Comparison of ENCODE assay signal across 11 mouse cellular contexts in the genomic region with DNA sequence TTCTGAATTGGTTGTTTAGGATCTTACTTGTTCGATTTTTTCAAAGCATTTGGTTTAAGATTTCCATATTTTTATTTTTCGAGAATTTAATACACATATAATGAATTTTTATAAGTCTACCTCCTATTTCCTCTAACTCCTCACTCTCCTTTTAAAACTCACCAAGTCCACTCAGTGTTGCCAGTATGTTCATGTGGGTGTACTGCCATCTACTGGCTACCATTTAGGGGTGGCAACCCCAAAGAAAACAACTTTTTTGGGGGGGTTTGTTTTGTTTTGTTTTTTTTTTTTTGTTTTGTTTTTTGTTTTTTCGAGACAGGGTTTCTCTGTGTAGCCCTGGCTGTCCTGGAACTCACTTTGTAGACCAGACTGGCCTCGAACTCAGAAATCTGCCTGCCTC. TPM values are rescaled to one million over a fixed set of nuclear protein-coding genes. Genes with fewer than 3 reads are reported as not detected.
DNase-seq lines count a peak whose midpoint lies in the region; ATAC-seq and TF ChIP-seq lines count a peak whose summit lies in the region.
"Had no signal": no experiment of that assay in that cellular context is flagged by ENCODE, and none has a peak within 500 bp of the region (broad histone marks: within the 10 kb centered on the region; RNA-seq: fewer than 3 reads in every experiment).

No protein-coding gene starts in this region.

- no peaks in the 10 kb centered on the region for H3K36me3 ChIP-seq in heart, embryonic 10.5 days
- no peaks in the 10 kb centered on the region for H3K36me3 ChIP-seq in heart, embryonic 11.5 days (ENCODE audit: control insufficient read depth, insufficient read depth, low read length)
- H3K36me3 ChIP-seq in thymus, adult 2 months (ENCODE audit: control insufficient read depth, insufficient read depth, low read length): no peaks in the 10 kb centered on the region
- H3K36me3 ChIP-seq: embryonic facial prominence, embryonic 13.5 days; hindbrain, embryonic 15.5 days; liver, embryonic 15.5 days had no signal

- TF ChIP-seq CTCF in thymus, adult 2 months (IDR thresholded peaks at IDR 0.05; ENCODE audit: borderline replicate concordance, control insufficient read depth, extremely low read depth, insufficient read depth, low read length, poor library complexity): no peak

- H3K9ac ChIP-seq in heart, embryonic 11.5 days (ENCODE audit: low read depth, low read length): no peak overlapping the region
- H3K9ac ChIP-seq: embryonic facial prominence, embryonic 13.5 days; hindbrain, embryonic 15.5 days; liver, embryonic 15.5 days had no signal

- intact Hi-C loops in gastrocnemius, postnatal 36 days (cut with DNase I): loop anchor here (2.0 kb wide), 1 partner anchor 48 kb away; no protein-coding TSS in a partner anchor

- H3K4me2 ChIP-seq in heart, embryonic 11.5 days: no peak overlapping the region
- H3K4me2 ChIP-seq: embryonic facial prominence, embryonic 13.5 days; hindbrain, embryonic 15.5 days; liver, embryonic 15.5 days had no signal

- no peak for ATAC-seq in heart, embryonic 11.5 days (replicated peaks; ENCODE audit: insufficient number of reproducible peaks, low FRiP score, low TSS enrichment)
- peak; percentile 56 to 69; a peak in 3 of 4 replicates for ATAC-seq in hematopoietic stem cell, adult 5-6 weeks (replicated peaks in 1 of 2; ENCODE audit: insufficient read depth in 1 of 2, low FRiP score in 2 of 2, low TSS enrichment in 1 of 2, low read depth in 1 of 2, poor library complexity in 2 of 2, severe bottlenecking in 2 of 2)

- no peaks in the 10 kb centered on the region for H3K9me3 ChIP-seq in heart, embryonic 10.5 days
- no peaks in the 10 kb centered on the region for H3K9me3 ChIP-seq in heart, embryonic 11.5 days (replicated peaks; ENCODE audit: control insufficient read depth, low read length)
- H3K9me3 ChIP-seq: embryonic facial prominence, embryonic 13.5 days; hindbrain, embryonic 15.5 days; liver, embryonic 15.5 days had no signal

- 37% methylated on average over 4 of the region's 4 CpGs for WGBS in heart, embryonic 10.5 days
- 31% methylated on average over 4 of the region's 4 CpGs for whole genome bisulfite sequencing in heart, embryonic 11.5 days (ENCODE audit: insufficient replicate concordance)
- 35% methylated on average over 4 of the region's 4 CpGs for WGBS in thymus, adult 2 months

- H3K27me3 ChIP-seq in heart, embryonic 10.5 days (ENCODE audit: insufficient read depth, poor library complexity, severe bottlenecking): no peaks in the 10 kb centered on the region
- no peaks in the 10 kb centered on the region for H3K27me3 ChIP-seq in heart, embryonic 11.5 days (ENCODE audit: control insufficient read depth, insufficient read depth, low read length)
- H3K27me3 ChIP-seq in thymus, adult 2 months (ENCODE audit: control insufficient read depth, insufficient read depth, low read length): no peaks in the 10 kb centered on the region
- H3K27me3 ChIP-seq: embryonic facial prominence, embryonic 13.5 days; hindbrain, embryonic 15.5 days; liver, embryonic 15.5 days had no signal

- no peak overlapping the region for H3K27ac ChIP-seq in heart, embryonic 10.5 days
- no peak overlapping the region for H3K27ac ChIP-seq in heart, embryonic 11.5 days (ENCODE audit: low read depth, low read length)
- no peak overlapping the region for H3K27ac ChIP-seq in thymus, adult 2 months (ENCODE audit: control insufficient read depth, insufficient read depth, low read length)
- H3K27ac ChIP-seq: embryonic facial prominence, embryonic 13.5 days; hindbrain, embryonic 15.5 days; liver, embryonic 15.5 days had no signal

- H3K4me1 ChIP-seq in heart, embryonic 10.5 days: no peaks in the 10 kb centered on the region
- no peaks in the 10 kb centered on the region for H3K4me1 ChIP-seq in heart, embryonic 11.5 days (ENCODE audit: control insufficient read depth, insufficient read depth, low read length)
- no peaks in the 10 kb centered on the region for H3K4me1 ChIP-seq in thymus, adult 2 months (replicated peaks; ENCODE audit: control insufficient read depth, insufficient read depth, low read length)
- H3K4me1 ChIP-seq: embryonic facial prominence, embryonic 13.5 days; hindbrain, embryonic 15.5 days; liver, embryonic 15.5 days had no signal

- peak; percentile 22 for DNase-seq in heart, embryonic 10.5 days (ENCODE audit: low spot score)
- peak; percentile 25 for DNase-seq in thymus, adult 2 months
- no peak for DNase-seq in thymus, adult 18-20 months
- DNase-seq in gastrocnemius, postnatal 36 days: no peak
- DNase-seq in gastrocnemius, postnatal 4 days (ENCODE audit: low spot score in 2 of 2): no peak
- no peak for DNase-seq in adrenal gland, adult 8-10 months

- TF ChIP-seq POLR2A in thymus, adult 2 months (IDR thresholded peaks at IDR 0.05; ENCODE audit: control insufficient read depth, extremely low read depth, insufficient read depth, low read length, poor library complexity): no peak

- no peak overlapping the region for H3K4me3 ChIP-seq in heart, embryonic 10.5 days
- H3K4me3 ChIP-seq in heart, embryonic 11.5 days (ENCODE audit: low read depth, low read length): no peak overlapping the region
- no peak overlapping the region for H3K4me3 ChIP-seq in thymus, adult 2 months (ENCODE audit: control insufficient read depth, insufficient read depth, low read length)
- H3K4me3 ChIP-seq: embryonic facial prominence, embryonic 13.5 days; hindbrain, embryonic 15.5 days; liver, embryonic 15.5 days had no signal

RNA-seq across cellular contexts. Expression of a gene that starts 8.1 kb away (rescaled TPM):
- 6.1 and 6.6 TPM in 2 replicates for polyA plus RNA-seq in heart, embryonic 10.5 days (2016; fragmentation: Nextera tagmentation; extraction: Ambion mirVana)
- polyA plus RNA-seq in heart, embryonic 11.5 days (2014; fragmentation: Nextera tagmentation; extraction: Ambion mirVana): 7.5 and 9.2 TPM in 2 replicates
- polyA plus RNA-seq in thymus, adult 2 months (2012; rRNA removed): 0.24 and 0.38 TPM in 2 replicates
- 0.75 TPM in 1 of 2 replicates, not detected in the other for total RNA-seq in hematopoietic stem cell, adult 5-6 weeks (2017)
- total RNA-seq in gastrocnemius, postnatal 36 days (2021): not detected
- total RNA-seq in gastrocnemius, postnatal 4 days (2021): not detected
- total RNA-seq in adrenal gland, adult 8-10 months (2022): 1 to 10 TPM; 2.3 to 5.9 (median 4.8) TPM

RNA-seq across cellular contexts. Expression of a gene that starts 8.4 kb away (rescaled TPM):
- not detected in 2 replicates for polyA plus RNA-seq in heart, embryonic 10.5 days (2016; fragmentation: Nextera tagmentation; extraction: Ambion mirVana)
- polyA plus RNA-seq in heart, embryonic 11.5 days (2014; fragmentation: Nextera tagmentation; extraction: Ambion mirVana): not detected in 2 replicates
- not detected in 2 replicates for polyA plus RNA-seq in thymus, adult 2 months (2012; rRNA removed)
- not detected in 2 replicates for total RNA-seq in hematopoietic stem cell, adult 5-6 weeks (2017)
- not detected for total RNA-seq in gastrocnemius, postnatal 36 days (2021)
- total RNA-seq in gastrocnemius, postnatal 4 days (2021): not detected
- not detected for total RNA-seq in adrenal gland, adult 8-10 months (2022)
- polyA plus RNA-seq: embryonic facial prominence, embryonic 13.5 days; hindbrain, embryonic 15.5 days; liver, embryonic 15.5 days had no signal

RNA-seq across cellular contexts. Expression of a gene that starts 12.9 kb away (rescaled TPM):
- 56.4 and 67.7 TPM in 2 replicates for polyA plus RNA-seq in heart, embryonic 10.5 days (2016; fragmentation: Nextera tagmentation; extraction: Ambion mirVana)
- 57.7 and 61.3 TPM in 2 replicates for polyA plus RNA-seq in heart, embryonic 11.5 days (2014; fragmentation: Nextera tagmentation; extraction: Ambion mirVana)
- polyA plus RNA-seq in thymus, adult 2 months (2012; rRNA removed): 255 and 260 TPM in 2 replicates
- 89.7 and 90.4 TPM in 2 replicates for total RNA-seq in hematopoietic stem cell, adult 5-6 weeks (2017)
- 1 to 10 TPM; 2.3 to 2.7 TPM for total RNA-seq in gastrocnemius, postnatal 36 days (2021)
- total RNA-seq in gastrocnemius, postnatal 4 days (2021): 10 to 100 TPM; 16.4 to 20.1 TPM
- 10 to 100 TPM; 23.7 to 26.0 (median 25.3) TPM for total RNA-seq in adrenal gland, adult 8-10 months (2022)

RNA-seq across cellular contexts. Expression of a gene that starts 26.6 kb away (rescaled TPM):
- polyA plus RNA-seq in heart, embryonic 10.5 days (2016; fragmentation: Nextera tagmentation; extraction: Ambion mirVana): 12.2 and 15.3 TPM in 2 replicates
- polyA plus RNA-seq in heart, embryonic 11.5 days (2014; fragmentation: Nextera tagmentation; extraction: Ambion mirVana): 13.5 and 14.1 TPM in 2 replicates
- 9.0 and 13.8 TPM in 2 replicates for polyA plus RNA-seq in thymus, adult 2 months (2012; rRNA removed)
- total RNA-seq in hematopoietic stem cell, adult 5-6 weeks (2017): 9.1 and 22.7 TPM in 2 replicates
- total RNA-seq in gastrocnemius, postnatal 36 days (2021): 1 to 10 TPM; 6.0 to 7.8 TPM
- 1 to 10 TPM; 7.5 to 9.7 TPM for total RNA-seq in gastrocnemius, postnatal 4 days (2021)
- total RNA-seq in adrenal gland, adult 8-10 months (2022): 10 to 100 TPM in 2 of 4 experiments, 1 to 10 TPM in 2; 6.6 to 16.4 (median 11.4) TPM

RNA-seq across cellular contexts. Expression of a gene that starts 35.2 kb away (rescaled TPM):
- polyA plus RNA-seq in heart, embryonic 10.5 days (2016; fragmentation: Nextera tagmentation; extraction: Ambion mirVana): 22.1 and 25.0 TPM in 2 replicates
- 18.6 and 22.2 TPM in 2 replicates for polyA plus RNA-seq in heart, embryonic 11.5 days (2014; fragmentation: Nextera tagmentation; extraction: Ambion mirVana)
- polyA plus RNA-seq in thymus, adult 2 months (2012; rRNA removed): 21.7 and 21.8 TPM in 2 replicates
- 0.25 TPM in 1 of 2 replicates, not detected in the other for total RNA-seq in hematopoietic stem cell, adult 5-6 weeks (2017)
- 10 to 100 TPM in 1 of 2 experiments, 1 to 10 TPM in 1; 7.6 to 14.2 TPM for total RNA-seq in gastrocnemius, postnatal 36 days (2021)
- total RNA-seq in gastrocnemius, postnatal 4 days (2021): 10 to 100 TPM; 33.9 to 34.4 TPM
- total RNA-seq in adrenal gland, adult 8-10 months (2022): 10 to 100 TPM; 19.1 to 36.7 (median 32.9) TPM

Comparison
In these comparisons a context has a peak if more than half of its experiments do, and no peak if none do; other contexts are left out.
1. DNase-seq: peak in heart, embryonic 10.5 days (single experiment) and thymus, adult 2 months (single experiment); none in thymus, adult 18-20 months (0 of 2), gastrocnemius, postnatal 36 days (0 of 2), gastrocnemius, postnatal 4 days (0 of 2) and adrenal gland, adult 8-10 months (single experiment).
2. RNA of a gene that starts 12.9 kb away (total RNA-seq): 89.7 to 90.4 TPM in hematopoietic stem cell, adult 5-6 weeks, 23.7 to 26.0 TPM in adrenal gland, adult 8-10 months and 16.4 to 20.1 TPM in gastrocnemius, postnatal 4 days; 2.3 to 2.7 TPM in gastrocnemius, postnatal 36 days; every median in the first group is over 4 times any median in the second.